Mouse (Mus musculus): ENCODE measurements at regions not wholly inside any gene's neighbourhood (a gene's known extent, or its start where the extent isn't known, plus 50 kb on each side); places are given as distances from the start of the nearest gene placed in this dataset.

DNA sequence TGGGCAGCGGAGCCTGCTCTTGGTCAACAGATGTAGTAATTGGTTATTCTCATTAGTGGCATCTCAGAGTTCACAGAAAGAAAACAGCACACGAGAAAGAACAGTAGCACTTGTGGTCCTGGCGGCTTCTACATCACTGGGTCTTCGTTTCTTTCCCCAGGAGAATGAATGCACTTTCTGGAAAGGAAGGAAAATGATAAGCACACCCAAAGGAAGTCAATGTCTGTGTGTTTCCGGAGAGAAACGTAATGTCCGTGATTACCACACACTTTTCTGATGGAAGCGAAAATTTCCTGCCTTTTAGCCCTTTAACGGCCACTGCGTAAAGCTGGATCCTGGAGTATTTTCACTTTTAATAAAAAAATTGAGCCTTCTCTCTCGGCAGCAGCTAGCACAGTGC lies 164.1 kb downstream of the Cemip2 start:
- TF ChIP-seq POLR2A (IDR thresholded peaks at IDR 0.05; ENCODE audit: low read depth, low read length) (no peak), CTCF (IDR thresholded peaks at IDR 0.05; ENCODE audit: extremely low read depth, insufficient read length, insufficient replicate concordance, low read depth, low read length) (no peak)
- no peaks in the 10 kb centered on the region for H3K4me1 ChIP-seq (ENCODE audit: control insufficient read depth, insufficient read depth, insufficient read length, low read length)
- H3K27ac ChIP-seq (ENCODE audit: insufficient read depth, low read depth, low read length): no peak overlapping the region
- H3K27me3 ChIP-seq (ENCODE audit: control insufficient read depth, insufficient read depth, low read length): no peaks in the 10 kb centered on the region
- no peaks in the 10 kb centered on the region for H3K36me3 ChIP-seq (ENCODE audit: control insufficient read depth, insufficient read depth, low read length)
- no peak overlapping the region for H3K4me3 ChIP-seq (ENCODE audit: low read depth, low read length)
- 63% methylated on average over 11 of the region's 11 CpGs for WGBS

DNA sequence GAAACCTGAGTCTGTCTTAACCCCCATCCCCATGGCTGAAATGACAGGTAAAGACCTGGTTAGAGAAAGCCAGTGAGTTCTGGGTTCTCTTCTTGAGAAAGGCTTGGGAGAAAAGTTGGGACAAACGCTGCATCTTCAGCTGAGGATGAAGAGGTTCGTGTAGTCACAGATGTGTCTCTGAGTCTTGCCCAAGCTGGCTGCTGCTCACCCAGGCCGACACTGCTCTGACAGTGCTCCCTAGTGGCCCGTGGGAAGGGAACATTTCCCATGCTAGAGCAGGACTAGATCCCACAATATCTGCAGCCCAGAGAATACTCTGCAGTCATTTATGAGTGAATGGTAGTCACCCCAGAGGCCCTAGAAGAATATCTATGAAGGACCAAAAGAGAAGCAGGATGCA lies 165.3 kb downstream of the Cemip2 start:
- Histone ChIP-seq H3K27me3 (ENCODE audit: control insufficient read depth, insufficient read depth, low read length) (no peaks in the 10 kb centered on the region), H3K36me3 (ENCODE audit: control insufficient read depth, insufficient read depth, low read length) (no peaks in the 10 kb centered on the region), H3K4me3 (ENCODE audit: low read depth, low read length) (no peak overlapping the region), H3K27ac (ENCODE audit: insufficient read depth, low read depth, low read length) (no peak overlapping the region), H3K4me1 (ENCODE audit: control insufficient read depth, insufficient read depth, insufficient read length, low read length) (no peaks in the 10 kb centered on the region)
- TF ChIP-seq POLR2A (IDR thresholded peaks at IDR 0.05; ENCODE audit: low read depth, low read length): no peak
- TF ChIP-seq CTCF (IDR thresholded peaks at IDR 0.05; ENCODE audit: extremely low read depth, insufficient read length, insufficient replicate concordance, low read depth, low read length): peak; percentile 25; the same call in 1 of the 2 replicates
- WGBS: 51% methylated on average over 4 of the region's 4 CpGs

DNA sequence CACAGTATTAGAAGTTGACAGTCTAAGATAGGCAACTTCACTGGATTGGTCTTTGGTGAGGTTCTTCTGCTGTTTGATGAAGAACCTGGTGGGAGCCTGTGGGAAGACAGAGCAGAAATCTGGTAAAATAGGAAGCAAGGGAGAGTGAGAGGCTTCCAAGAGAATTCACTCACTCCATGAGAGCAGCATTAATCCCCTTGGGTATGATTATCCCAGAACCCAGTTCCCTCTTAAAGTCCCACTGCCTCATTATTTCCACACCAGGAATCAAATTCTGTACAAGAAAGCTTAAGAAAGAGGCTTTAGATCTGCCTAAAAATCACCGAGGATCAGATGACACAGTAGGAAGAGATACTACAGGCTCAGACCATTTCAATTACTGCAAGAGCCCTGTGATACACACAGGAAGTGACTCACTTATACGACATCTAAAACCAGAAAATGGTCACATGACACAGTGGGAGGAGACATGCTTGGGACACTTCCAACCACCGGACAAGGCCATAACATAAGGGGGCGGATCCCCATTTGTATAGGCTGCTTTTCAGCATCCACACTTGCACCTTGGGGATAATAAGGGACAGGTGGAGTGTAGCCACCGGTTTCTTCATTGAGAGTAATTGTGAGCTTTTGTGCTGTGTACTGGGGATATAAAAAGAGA lies 168.2 kb downstream of the Cemip2 start:
- H3K27me3 ChIP-seq (ENCODE audit: control insufficient read depth, insufficient read depth, low read length): no peaks in the 10 kb centered on the region
- no peak overlapping the region for H3K27ac ChIP-seq (ENCODE audit: insufficient read depth, low read depth, low read length)
- TF ChIP-seq CTCF (IDR thresholded peaks at IDR 0.05; ENCODE audit: extremely low read depth, insufficient read length, insufficient replicate concordance, low read depth, low read length) (no peak), POLR2A (IDR thresholded peaks at IDR 0.05; ENCODE audit: low read depth, low read length) (no peak)
- H3K36me3 ChIP-seq (ENCODE audit: control insufficient read depth, insufficient read depth, low read length): no peaks in the 10 kb centered on the region
- H3K4me1 ChIP-seq (ENCODE audit: control insufficient read depth, insufficient read depth, insufficient read length, low read length): no peaks in the 10 kb centered on the region
- WGBS: 59% methylated on average over 5 of the region's 5 CpGs
- H3K4me3 ChIP-seq (ENCODE audit: low read depth, low read length): no peak overlapping the region

DNA sequence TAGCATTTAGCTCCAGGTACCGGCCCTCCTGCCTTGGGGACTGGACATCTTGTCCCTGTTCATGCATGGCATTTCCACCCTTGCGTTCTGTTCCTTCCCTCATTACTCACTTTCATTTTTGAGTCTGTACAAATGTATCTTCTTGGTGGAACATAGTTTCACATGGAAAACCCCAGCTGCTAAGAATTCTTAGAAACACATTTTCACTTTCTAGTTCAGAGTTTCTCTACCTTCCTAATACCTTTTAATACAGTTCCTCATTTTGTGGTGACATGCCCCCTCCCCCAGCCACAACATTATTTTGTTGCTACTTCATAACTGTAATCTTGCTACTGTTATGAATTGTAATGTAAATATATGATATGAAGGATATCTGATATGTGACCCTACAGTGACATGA lies 169.9 kb downstream of the Cemip2 start:
- Histone ChIP-seq H3K4me3 (ENCODE audit: low read depth, low read length) (no peak overlapping the region), H3K27ac (ENCODE audit: insufficient read depth, low read depth, low read length) (no peak overlapping the region), H3K4me1 (ENCODE audit: control insufficient read depth, insufficient read depth, insufficient read length, low read length) (no peaks in the 10 kb centered on the region), H3K27me3 (ENCODE audit: control insufficient read depth, insufficient read depth, low read length) (no peaks in the 10 kb centered on the region), H3K36me3 (ENCODE audit: control insufficient read depth, insufficient read depth, low read length) (no peaks in the 10 kb centered on the region)
- TF ChIP-seq POLR2A (IDR thresholded peaks at IDR 0.05; ENCODE audit: low read depth, low read length): no peak
- TF ChIP-seq CTCF (IDR thresholded peaks at IDR 0.05; ENCODE audit: extremely low read depth, insufficient read length, insufficient replicate concordance, low read depth, low read length): no peak
- WGBS: 77% methylated on average over 2 of the region's 2 CpGs

DNA sequence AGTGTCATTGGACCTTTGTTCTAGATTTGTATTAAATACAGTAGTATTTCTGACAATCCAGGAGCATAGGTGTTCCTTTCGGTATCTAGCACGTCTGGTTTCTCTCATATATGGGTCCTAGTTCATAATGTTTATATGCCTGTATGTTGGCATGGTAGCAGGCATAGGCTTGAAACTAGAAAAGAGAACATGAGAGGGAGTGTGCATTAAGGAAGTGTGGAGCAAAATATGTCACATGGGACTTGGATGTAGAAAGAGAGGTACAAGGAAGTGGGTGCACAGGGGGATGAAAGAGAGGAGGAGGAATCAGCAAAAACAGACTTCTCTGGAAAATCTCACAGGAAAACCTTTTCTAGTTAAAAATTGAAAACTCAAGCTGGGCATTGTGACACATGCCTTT lies 176.2 kb upstream of the Trpm3 start:
- Histone ChIP-seq H3K4me3 (ENCODE audit: low read depth, low read length) (no peak overlapping the region), H3K36me3 (ENCODE audit: control insufficient read depth, insufficient read depth, low read length) (no peaks in the 10 kb centered on the region), H3K4me1 (ENCODE audit: control insufficient read depth, insufficient read depth, insufficient read length, low read length) (no peaks in the 10 kb centered on the region), H3K27ac (ENCODE audit: insufficient read depth, low read depth, low read length) (no peak overlapping the region), H3K27me3 (ENCODE audit: control insufficient read depth, insufficient read depth, low read length) (no peaks in the 10 kb centered on the region)
- WGBS: 91% methylated on average over 2 of the region's 2 CpGs
- TF ChIP-seq CTCF (IDR thresholded peaks at IDR 0.05; ENCODE audit: extremely low read depth, insufficient read length, insufficient replicate concordance, low read depth, low read length) (no peak), POLR2A (IDR thresholded peaks at IDR 0.05; ENCODE audit: low read depth, low read length) (no peak)

DNA sequence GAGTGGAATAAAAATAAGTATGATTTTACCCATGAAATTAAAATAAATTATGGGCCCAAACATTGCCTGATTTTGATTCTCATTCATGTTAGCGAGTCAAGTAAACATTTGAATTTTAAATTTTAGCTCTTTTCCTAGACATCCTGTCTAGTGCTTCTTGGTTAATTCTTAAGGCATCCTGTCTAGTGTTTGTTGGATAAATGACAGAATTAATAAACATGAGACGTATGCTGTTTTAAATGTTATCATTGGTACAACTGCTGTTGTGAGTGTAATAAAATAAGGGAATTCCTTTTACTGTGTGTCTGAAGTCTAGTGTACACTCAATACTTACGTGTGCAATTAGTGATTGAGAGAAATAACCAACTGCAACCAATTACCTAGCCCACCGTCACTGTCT lies 149.0 kb upstream of the Trpm3 start:
- Histone ChIP-seq H3K27me3 (ENCODE audit: control insufficient read depth, insufficient read depth, low read length) (no peaks in the 10 kb centered on the region), H3K27ac (ENCODE audit: insufficient read depth, low read depth, low read length) (no peak overlapping the region), H3K4me1 (ENCODE audit: control insufficient read depth, insufficient read depth, insufficient read length, low read length) (no peaks in the 10 kb centered on the region), H3K4me3 (ENCODE audit: low read depth, low read length) (no peak overlapping the region), H3K36me3 (ENCODE audit: control insufficient read depth, insufficient read depth, low read length) (no peaks in the 10 kb centered on the region)
- TF ChIP-seq CTCF (IDR thresholded peaks at IDR 0.05; ENCODE audit: extremely low read depth, insufficient read length, insufficient replicate concordance, low read depth, low read length) (no peak), POLR2A (IDR thresholded peaks at IDR 0.05; ENCODE audit: low read depth, low read length) (no peak)
- WGBS: 72% methylated on average over 4 of the region's 4 CpGs

DNA sequence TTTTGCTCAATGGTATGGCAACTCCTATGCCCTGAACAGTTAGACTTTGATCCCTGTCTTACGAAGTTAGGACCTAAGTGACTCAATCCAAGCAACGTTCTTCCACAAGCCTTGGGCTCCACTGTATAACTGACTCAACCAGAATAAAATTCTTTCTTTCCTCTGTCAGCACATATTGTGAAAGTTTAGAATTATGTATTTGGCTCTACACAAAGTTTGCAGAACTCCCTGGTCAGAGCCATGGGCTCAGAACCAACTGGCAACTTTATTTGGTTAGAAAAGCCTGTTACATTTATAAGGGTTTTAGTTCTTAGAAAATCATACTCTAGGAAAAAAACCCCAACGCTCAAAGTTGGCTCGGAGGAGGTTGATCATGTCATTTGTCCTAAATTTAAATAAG lies 147.9 kb upstream of the Trpm3 start:
- Histone ChIP-seq H3K27ac (ENCODE audit: insufficient read depth, low read depth, low read length) (no peak overlapping the region), H3K4me1 (ENCODE audit: control insufficient read depth, insufficient read depth, insufficient read length, low read length) (no peaks in the 10 kb centered on the region), H3K4me3 (ENCODE audit: low read depth, low read length) (no peak overlapping the region), H3K27me3 (ENCODE audit: control insufficient read depth, insufficient read depth, low read length) (no peaks in the 10 kb centered on the region), H3K36me3 (ENCODE audit: control insufficient read depth, insufficient read depth, low read length) (no peaks in the 10 kb centered on the region)
- TF ChIP-seq POLR2A (IDR thresholded peaks at IDR 0.05; ENCODE audit: low read depth, low read length): no peak
- TF ChIP-seq CTCF (IDR thresholded peaks at IDR 0.05; ENCODE audit: extremely low read depth, insufficient read length, insufficient replicate concordance, low read depth, low read length): no peak
- WGBS: 75% methylated on average over 4 of the region's 4 CpGs

Data from small intestine, adult 2 months (tissue).